Mouse (Mus musculus) hindbrain, embryonic 14.5 days (tissue): ENCODE data around the gene E130308A19Rik. TPM values are rescaled to one million over a fixed set of nuclear protein-coding genes. Genes with fewer than 3 reads are reported as not detected.

Experiments used
- ATAC-seq: fragments of 200-750 bp; cut with Nextera tagmentation; 2 replicates; pipeline ENCODE4 v1.8.0; 2017; ENCODE audit warnings: moderate number of reproducible peaks, mild to moderate bottlenecking, moderate TSS enrichment, moderate library complexity; ENCODE audit not compliant: low FRiP score
- DNase-seq: peaks from one replicate; pipeline ENCODE4 v3.0.0-alpha.2; 2015; ENCODE audit warnings: low spot score
- H3K27ac ChIP-seq: fragments of 300-500 bp; sonication (generic); 2 replicates; pipeline ENCODE4 v1.5.1; 2014; ENCODE audit warnings: mild to moderate bottlenecking, moderate library complexity
- H3K27me3 ChIP-seq: fragments of 300-500 bp; sonication (generic); 2 replicates; pipeline ENCODE4 v1.6.1; 2014; ENCODE audit warnings: mild to moderate bottlenecking, low read length, mixed read lengths; ENCODE audit not compliant: control insufficient read depth, insufficient read depth
- H3K36me3 ChIP-seq: fragments of 300-500 bp; sonication (generic); replicated peaks from 2 replicates; pipeline ENCODE4 v1.6.1; 2014; ENCODE audit not compliant: control insufficient read depth, insufficient read depth
- H3K4me1 ChIP-seq: fragments of 300-500 bp; sonication (generic); replicated peaks from 2 replicates; pipeline ENCODE4 v1.6.1; 2014; ENCODE audit warnings: antibody characterized with exemption, low read length, mixed read lengths; ENCODE audit not compliant: control insufficient read depth, insufficient read depth
- H3K4me2 ChIP-seq: fragments of 300-500 bp; sonication (generic); replicated peaks from 2 replicates; pipeline ENCODE4 v1.6.1; 2014; ENCODE audit warnings: mild to moderate bottlenecking, moderate library complexity
- H3K4me3 ChIP-seq: fragments of 300-500 bp; sonication (generic); replicated peaks from 2 replicates; pipeline ENCODE4 v1.5.1; 2014; ENCODE audit warnings: mild to moderate bottlenecking, low read length
- H3K9ac ChIP-seq: fragments of 300-500 bp; sonication (generic); 2 replicates; pipeline ENCODE4 v1.6.1; 2014
- H3K9me3 ChIP-seq: fragments of 300-500 bp; sonication (generic); 2 replicates; pipeline ENCODE4 v1.6.1; 2016; ENCODE audit warnings: low read length; ENCODE audit not compliant: control insufficient read depth
- WGBS: fragments of 180-500 bp; shearing (Covaris S2); extraction: QIAGEN DNeasy Blood & Tissue Kit; methylation state at CpG from one replicate; pipeline ENCODE4 v1.1.7; 2014; 5-methylcytosine and 5-hydroxymethylcytosine counted together
- polyA plus RNA-seq: library from polyadenylated mRNA; unstranded; fragments of >200 nt; fragmentation: Nextera tagmentation; extraction: Ambion mirVana; gene quantifications from 2 replicates; pipeline ENCODE4 v1.2.1, GENCODE M21; 2014

Gene E130308A19Rik
- polyA plus RNA-seq, 1 experiment from 2014 or later: 59.9 TPM

DNA sequence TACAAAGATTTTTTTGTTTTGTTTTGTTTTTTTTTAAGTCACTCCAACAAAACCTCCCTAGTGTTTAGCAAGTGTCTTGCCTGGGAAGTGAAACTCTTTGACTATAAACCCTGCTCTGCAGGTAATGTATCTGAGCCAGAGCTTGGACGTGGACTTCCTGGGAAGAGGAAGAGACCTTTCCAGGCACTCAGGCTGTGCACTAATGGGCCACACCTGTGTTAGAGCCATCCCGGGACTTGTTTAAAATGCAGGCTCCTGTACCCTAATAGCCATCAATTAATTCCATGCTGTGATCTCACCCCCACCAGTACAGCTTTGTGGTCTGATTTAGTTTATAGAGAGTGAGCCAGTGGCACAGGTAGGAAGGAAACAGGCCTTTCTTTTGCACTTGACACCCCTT lies 86.9 kb downstream of the E130308A19Rik start:
- no peak for ATAC-seq
- no peak overlapping the region for H3K4me3 ChIP-seq
- H3K4me2 ChIP-seq: no peak overlapping the region
- no peaks in the 10 kb centered on the region for H3K36me3 ChIP-seq
- H3K27ac ChIP-seq: no peak overlapping the region
- no peak overlapping the region for H3K9ac ChIP-seq
- WGBS: 43% methylated on average over 2 of the region's 2 CpGs
- no peaks in the 10 kb centered on the region for H3K9me3 ChIP-seq
- DNase-seq: no peak
- peaks cover 34% of the 10 kb centered on the region for H3K4me1 ChIP-seq
- H3K27me3 ChIP-seq: no peaks in the 10 kb centered on the region

DNA sequence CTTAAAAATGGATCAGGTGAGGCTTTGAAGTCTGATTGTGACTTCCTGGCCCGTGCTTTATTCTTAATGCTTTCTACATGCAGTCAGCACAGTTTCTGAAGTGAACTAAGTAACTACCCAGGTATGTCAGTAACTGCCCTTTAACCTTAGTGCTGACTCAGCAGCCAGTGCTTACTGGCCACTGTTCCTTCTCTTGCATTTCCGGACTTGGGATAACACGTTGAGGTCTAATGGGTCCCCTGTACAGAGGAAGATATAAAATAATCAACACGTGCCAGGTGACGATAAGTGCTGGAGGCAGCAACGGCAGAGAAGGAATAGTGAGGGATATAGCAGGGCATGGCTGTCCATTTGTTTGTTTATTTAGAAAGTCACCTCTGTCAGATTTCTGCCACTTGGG lies 88.5 kb downstream of the E130308A19Rik start:
- 77% methylated on average over 6 of the region's 6 CpGs for WGBS
- no peaks in the 10 kb centered on the region for H3K9me3 ChIP-seq
- DNase-seq: no peak

DNA sequence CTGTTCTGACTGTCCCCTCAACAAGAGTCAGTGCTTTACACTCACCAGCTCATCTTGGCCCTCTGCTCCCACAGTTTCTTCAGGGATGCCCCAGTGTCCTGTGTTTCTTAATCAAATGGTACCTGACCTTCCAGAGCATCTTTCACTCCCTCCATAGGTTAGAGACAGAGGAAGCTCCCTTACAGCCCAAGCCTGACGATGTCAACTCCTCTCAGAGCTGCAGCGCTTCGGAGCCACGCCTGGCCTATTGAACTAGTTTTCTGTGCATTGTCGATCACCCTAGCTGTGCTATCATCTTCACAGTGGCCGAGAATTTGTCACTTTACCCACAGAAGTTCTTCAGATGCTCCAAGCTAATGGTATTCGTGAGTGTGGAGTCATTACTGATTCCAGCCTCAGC lies 88.9 kb downstream of the E130308A19Rik start:
- 52% methylated on average over 7 of the region's 7 CpGs for WGBS
- Histone ChIP-seq H3K4me1 (peaks cover 41% of the 10 kb centered on the region), H3K27ac (no peak overlapping the region)

More for the DNA sequence above, 88.5 kb downstream of the E130308A19Rik start:
- Histone ChIP-seq H3K36me3 (no peaks in the 10 kb centered on the region), H3K27ac (no peak overlapping the region), H3K9ac (no peak overlapping the region), H3K4me1 (peaks cover 41% of the 10 kb centered on the region), H3K4me3 (no peak overlapping the region), H3K4me2 (no peak overlapping the region), H3K27me3 (no peaks in the 10 kb centered on the region)
- ATAC-seq: no peak

DNA sequence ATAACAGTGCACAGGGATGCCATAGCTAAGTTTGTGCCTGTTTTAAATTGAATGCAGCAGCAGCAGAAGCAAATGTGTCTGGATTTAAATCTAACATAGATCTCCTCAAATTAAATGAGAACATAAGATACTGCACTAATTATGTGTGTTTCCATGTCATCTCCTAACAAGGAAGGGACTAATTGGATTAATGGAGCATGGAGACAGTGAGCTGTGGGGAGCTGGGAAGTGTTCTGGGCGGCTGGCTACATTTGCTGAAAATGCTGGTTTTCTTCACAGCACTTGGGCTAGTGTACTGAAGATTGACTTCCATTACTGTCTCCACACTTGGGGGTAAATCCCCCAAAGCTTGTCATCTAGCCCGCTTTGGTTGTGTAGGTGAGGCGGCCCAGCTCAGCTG lies 89.5 kb downstream of the E130308A19Rik start:
- DNase-seq (peak; percentile 43), ATAC-seq (no peak)
- Histone ChIP-seq H3K36me3 (peaks cover 6% of the 10 kb centered on the region; the same call in 1 of the 2 replicates), H3K9me3 (no peaks in the 10 kb centered on the region), H3K9ac (no peak overlapping the region), H3K4me1 (peaks cover 41% of the 10 kb centered on the region), H3K27me3 (no peaks in the 10 kb centered on the region), H3K4me2 (no peak overlapping the region), H3K4me3 (no peak overlapping the region), H3K27ac (peak overlapping the region; percentile 14; the same call in 1 of the 2 replicates)
- 64% methylated on average over 3 of the region's 3 CpGs for WGBS

More for the DNA sequence above, 88.9 kb downstream of the E130308A19Rik start:
- no peaks in the 10 kb centered on the region for H3K9me3 ChIP-seq
- no peak overlapping the region for H3K4me3 ChIP-seq
- ATAC-seq (peak; percentile 16; the same call in 1 of the 2 replicates), DNase-seq (no peak)
- no peak overlapping the region for H3K9ac ChIP-seq
- no peaks in the 10 kb centered on the region for H3K27me3 ChIP-seq
- H3K36me3 ChIP-seq: peaks cover 2% of the 10 kb centered on the region; the same call in 1 of the 2 replicates
- no peak overlapping the region for H3K4me2 ChIP-seq

DNA sequence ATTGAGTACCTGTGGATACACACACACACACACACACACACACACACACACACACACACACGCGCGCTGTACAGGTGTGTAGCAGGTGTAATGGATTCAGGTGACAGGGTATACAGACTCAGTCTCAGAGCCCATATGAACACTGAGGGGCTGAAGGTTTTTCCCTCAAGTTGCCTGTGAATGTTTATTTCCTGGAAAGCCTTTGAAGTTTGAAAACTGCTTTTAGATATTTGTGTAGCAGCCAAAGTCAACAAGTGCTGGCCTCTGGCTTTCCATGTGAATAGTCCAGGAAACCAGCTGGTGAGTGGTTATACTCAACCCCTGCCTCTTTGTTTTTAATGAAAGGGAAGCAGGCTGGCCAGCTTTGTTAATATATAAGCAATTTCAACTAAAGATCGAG lies 91.3 kb downstream of the E130308A19Rik start:
- DNase-seq: no peak
- no peak overlapping the region; the same call in 1 of the 2 replicates for H3K9ac ChIP-seq
- H3K9me3 ChIP-seq: no peaks in the 10 kb centered on the region
- H3K36me3 ChIP-seq: peaks cover 6% of the 10 kb centered on the region; the same call in 1 of the 2 replicates
- no peaks in the 10 kb centered on the region for H3K27me3 ChIP-seq
- H3K4me2 ChIP-seq: no peak overlapping the region
- WGBS: 75% methylated on average over 4 of the region's 4 CpGs
- H3K4me3 ChIP-seq: no peak overlapping the region
- peaks cover 33% of the 10 kb centered on the region for H3K4me1 ChIP-seq
- H3K27ac ChIP-seq: no peak overlapping the region
- no peak for ATAC-seq

DNA sequence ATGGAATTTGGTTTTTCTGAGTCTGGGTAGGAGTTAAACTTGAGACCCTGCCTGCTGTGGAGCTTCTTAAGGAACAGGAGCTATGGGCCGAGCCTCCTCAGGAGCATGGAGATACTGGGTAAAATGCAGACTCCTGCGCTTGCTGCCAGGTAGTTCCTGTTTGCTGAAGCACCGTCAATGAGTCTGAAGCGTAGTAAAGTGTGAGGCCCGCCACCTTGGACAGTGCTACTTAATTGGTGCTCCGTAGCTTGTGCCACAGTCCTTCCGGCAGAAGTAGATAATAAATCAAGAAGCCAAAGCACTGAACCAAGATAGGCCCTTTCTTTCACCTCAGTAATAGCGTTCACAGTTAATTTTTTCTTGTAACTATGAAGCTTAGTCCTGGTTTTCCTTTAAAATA lies 92.5 kb downstream of the E130308A19Rik start:
- Histone ChIP-seq H3K27me3 (no peaks in the 10 kb centered on the region), H3K9ac (no peak overlapping the region), H3K9me3 (no peaks in the 10 kb centered on the region), H3K4me1 (peaks cover 27% of the 10 kb centered on the region), H3K36me3 (peaks cover 6% of the 10 kb centered on the region; the same call in 1 of the 2 replicates), H3K4me3 (no peak overlapping the region), H3K4me2 (no peak overlapping the region), H3K27ac (no peak overlapping the region)
- WGBS: 69% methylated on average over 8 of the region's 8 CpGs
- ATAC-seq (no peak), DNase-seq (no peak)

DNA sequence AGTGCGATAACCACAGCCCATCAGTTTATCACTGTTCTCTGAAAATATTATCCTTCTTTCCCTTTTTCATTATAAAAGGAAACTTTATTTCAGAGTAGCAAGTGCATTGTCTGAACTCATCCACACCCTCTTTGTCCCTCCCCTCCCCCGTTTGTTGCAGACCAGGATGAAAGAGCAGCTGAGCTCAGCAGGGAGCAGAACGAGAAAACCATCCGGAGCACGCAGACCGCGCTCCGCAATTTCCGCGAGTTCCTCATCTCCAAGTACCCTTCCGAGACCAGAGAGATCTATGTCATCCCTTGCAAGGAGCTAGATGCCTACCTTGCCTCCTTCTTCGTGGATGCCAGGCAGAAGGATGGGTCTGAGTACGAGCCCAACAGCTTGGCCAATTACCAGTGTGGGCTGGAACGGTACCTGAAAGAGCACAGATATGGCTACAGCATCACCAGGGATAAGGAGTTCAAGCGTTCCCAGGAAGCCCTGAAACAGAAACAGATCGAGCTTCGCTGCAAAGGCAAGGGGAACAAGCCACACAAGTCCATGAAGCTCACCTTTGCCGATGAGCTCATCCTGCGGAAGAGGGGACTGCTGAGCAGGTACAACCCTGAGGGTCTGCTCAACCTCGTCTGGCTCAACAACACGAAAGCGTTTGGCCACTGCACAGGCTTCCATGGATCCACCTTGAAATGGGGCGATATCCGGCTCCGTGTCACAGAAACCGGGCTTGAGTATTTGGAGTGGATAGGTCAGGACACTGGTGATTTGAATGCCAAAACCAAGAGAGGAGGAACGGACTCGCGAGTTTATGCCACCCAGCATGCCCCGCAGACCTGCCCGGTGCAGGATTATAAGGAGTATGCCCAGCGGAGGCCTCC lies 93.7 kb downstream of the E130308A19Rik start:
- no peak for ATAC-seq
- WGBS: 78% methylated on average over 32 of the region's 32 CpGs
- Histone ChIP-seq H3K4me1 (peaks cover 26% of the 10 kb centered on the region), H3K4me2 (no peak overlapping the region), H3K9ac (no peak overlapping the region), H3K27ac (0 out of 2 replicates have a peak overlapping the region, but pooled peaks have one; percentile 0), H3K9me3 (no peaks in the 10 kb centered on the region), H3K27me3 (no peaks in the 10 kb centered on the region), H3K36me3 (peaks cover 6% of the 10 kb centered on the region; the same call in 1 of the 2 replicates), H3K4me3 (no peak overlapping the region)
- DNase-seq: no peak

DNA sequence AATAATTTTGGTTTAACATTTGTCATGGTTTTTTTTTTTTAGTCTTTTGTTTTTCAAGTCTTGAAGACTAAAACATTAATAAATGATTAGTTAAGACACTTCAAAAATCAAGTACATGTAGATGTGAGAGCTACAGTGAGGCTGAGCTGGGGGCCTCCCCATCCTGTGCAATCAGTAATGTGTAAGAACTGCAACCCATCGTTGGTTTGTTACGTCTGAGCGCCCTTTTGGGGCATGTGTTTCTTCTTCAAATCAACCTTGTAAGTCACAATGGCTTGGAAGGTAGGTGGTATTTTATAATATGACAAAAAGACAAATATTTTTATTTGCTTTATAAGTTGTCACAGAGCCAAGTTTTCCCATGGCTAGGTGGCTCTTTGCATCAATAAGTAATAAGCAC lies 95.8 kb downstream of the E130308A19Rik start:
- H3K27me3 ChIP-seq: no peaks in the 10 kb centered on the region
- no peak for ATAC-seq
- H3K4me3 ChIP-seq: no peak overlapping the region
- H3K36me3 ChIP-seq: peaks cover 6% of the 10 kb centered on the region; the same call in 1 of the 2 replicates
- H3K9ac ChIP-seq: no peak overlapping the region
- no peaks in the 10 kb centered on the region for H3K9me3 ChIP-seq
- WGBS: 88% methylated on average over 3 of the region's 3 CpGs
- H3K27ac ChIP-seq: no peak overlapping the region
- H3K4me2 ChIP-seq: no peak overlapping the region
- DNase-seq: no peak
- H3K4me1 ChIP-seq: peaks cover 10% of the 10 kb centered on the region

DNA sequence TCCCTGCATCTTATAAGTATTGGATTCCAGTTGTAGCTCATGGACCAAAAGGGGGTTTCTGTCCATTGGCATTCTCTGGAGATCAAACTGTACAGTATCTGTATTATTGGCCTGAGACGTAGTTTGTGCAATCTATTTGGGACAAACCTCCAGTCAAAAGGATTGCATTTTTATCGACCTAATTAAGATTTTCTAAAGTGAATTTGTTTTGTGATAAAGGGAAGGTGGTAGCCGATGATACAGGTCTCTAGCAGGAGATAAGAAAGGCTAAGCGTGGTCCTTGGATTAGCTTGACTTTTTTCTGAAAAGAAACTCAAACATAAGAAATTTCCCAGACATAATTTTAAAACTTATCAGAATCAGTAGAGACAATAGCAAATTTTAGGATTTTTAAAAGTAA lies 99.6 kb downstream of the E130308A19Rik start:
- no peaks in the 10 kb centered on the region for H3K27me3 ChIP-seq
- H3K36me3 ChIP-seq: no peaks in the 10 kb centered on the region
- H3K4me3 ChIP-seq: no peak overlapping the region
- H3K9me3 ChIP-seq: no peaks in the 10 kb centered on the region
- no peak for DNase-seq
- no peak for ATAC-seq
- H3K4me1 ChIP-seq: no peaks in the 10 kb centered on the region
- no peak overlapping the region for H3K27ac ChIP-seq
- no peak overlapping the region for H3K4me2 ChIP-seq
- 83% methylated on average over 4 of the region's 4 CpGs for WGBS
- no peak overlapping the region for H3K9ac ChIP-seq
